Mouse (Mus musculus): ENCODE data around the gene Pphln1.
A peak's percentile ranks its signal among the peaks of the same experiment; 100 is the strongest.
"Not testable (repeated sequence)": the region's sequence is repeated elsewhere in the genome, so short reads cannot be mapped to it uniquely, and the experiment has no call there.

Pphln1 gene

GRCm38 (mm10) chr15:93397826-93398698, at the start of gene Pphln1, which contains the start of gene Zcrb1:
Gene Pphln1 (plus strand): TSS chr15:93398350.
Gene Zcrb1 (minus strand): TSS chr15:93398334.
- DNase-seq (ENCODE audit: extremely low read depth, low read depth) = peak; percentile 52

- no peak for DNase-seq (ENCODE audit: extremely low read depth, low read depth)
Measured at GRCm38 (mm10) chr15:93358346-93359095, 39.6 kb upstream of the Pphln1 start.

GRCm38 (mm10) chr15:93365561-93365960, 32.6 kb upstream of the Pphln1 start:
- no peak for DNase-seq (ENCODE audit: extremely low read depth, low read depth)

GRCm38 (mm10) chr15:93368558-93368957, 29.6 kb upstream of the Pphln1 start:
- no peak for DNase-seq (ENCODE audit: extremely low read depth, low read depth)

- DNase-seq (ENCODE audit: extremely low read depth, low read depth) = no peak
Measured at GRCm38 (mm10) chr15:93371838-93372237, 26.3 kb upstream of the Pphln1 start.

GRCm38 (mm10) chr15:93372525-93373119, 25.5 kb upstream of the Pphln1 start:
- not testable (repeated sequence) for DNase-seq (ENCODE audit: extremely low read depth, low read depth)

- no peak for DNase-seq (ENCODE audit: extremely low read depth, low read depth)
Measured at GRCm38 (mm10) chr15:93375696-93376095, 22.5 kb upstream of the Pphln1 start.

- peak; percentile 30 for DNase-seq (ENCODE audit: extremely low read depth, low read depth)
Measured at GRCm38 (mm10) chr15:93379177-93379576, 19.0 kb upstream of the Pphln1 start.

- no peak for DNase-seq (ENCODE audit: extremely low read depth, low read depth)
Measured at GRCm38 (mm10) chr15:93381337-93381736, 16.8 kb upstream of the Pphln1 start.

GRCm38 (mm10) chr15:93397269-93397668, 881 bp upstream of the Pphln1 start:
- DNase-seq (ENCODE audit: extremely low read depth, low read depth) = no peak

- DNase-seq (ENCODE audit: extremely low read depth, low read depth) = peak; percentile 18
Measured at GRCm38 (mm10) chr15:93398699-93399540, 770 bp downstream of the Pphln1 start.

- DNase-seq (ENCODE audit: extremely low read depth, low read depth) = peak; percentile 22
Measured at GRCm38 (mm10) chr15:93401446-93401845, 3.3 kb downstream of the Pphln1 start.

GRCm38 (mm10) chr15:93402730-93403129, 4.6 kb downstream of the Pphln1 start:
- DNase-seq (ENCODE audit: extremely low read depth, low read depth) = no peak

- no peak for DNase-seq (ENCODE audit: extremely low read depth, low read depth)
Measured at GRCm38 (mm10) chr15:93404849-93405248, 6.7 kb downstream of the Pphln1 start.

- DNase-seq (ENCODE audit: extremely low read depth, low read depth) = no peak
Measured at GRCm38 (mm10) chr15:93405446-93405986, 7.4 kb downstream of the Pphln1 start.

- no peak for DNase-seq (ENCODE audit: extremely low read depth, low read depth)
Measured at GRCm38 (mm10) chr15:93406492-93406891, 8.3 kb downstream of the Pphln1 start.

GRCm38 (mm10) chr15:93412445-93412844, 14.3 kb downstream of the Pphln1 start:
- no peak for DNase-seq (ENCODE audit: extremely low read depth, low read depth)

GRCm38 (mm10) chr15:93414456-93414855, 16.3 kb downstream of the Pphln1 start:
- DNase-seq (ENCODE audit: extremely low read depth, low read depth) = no peak

GRCm38 (mm10) chr15:93416300-93416699, 18.1 kb downstream of the Pphln1 start:
- DNase-seq (ENCODE audit: extremely low read depth, low read depth) = no peak

- DNase-seq (ENCODE audit: extremely low read depth, low read depth) = no peak
Measured at GRCm38 (mm10) chr15:93420596-93420995, 22.4 kb downstream of the Pphln1 start.

GRCm38 (mm10) chr15:93422537-93422936, 24.4 kb downstream of the Pphln1 start:
- DNase-seq (ENCODE audit: extremely low read depth, low read depth) = no peak
